Mouse (Mus musculus) adrenal gland (tissue): ENCODE measurements around the gene Psd.

Source experiments
- intact Hi-C: fragments of 180-260 bp; cut with DNase I; formaldehyde crosslinking; loops from one replicate; pipeline ENCODE4 v1.15.1; 2025

Psd gene

DNA sequence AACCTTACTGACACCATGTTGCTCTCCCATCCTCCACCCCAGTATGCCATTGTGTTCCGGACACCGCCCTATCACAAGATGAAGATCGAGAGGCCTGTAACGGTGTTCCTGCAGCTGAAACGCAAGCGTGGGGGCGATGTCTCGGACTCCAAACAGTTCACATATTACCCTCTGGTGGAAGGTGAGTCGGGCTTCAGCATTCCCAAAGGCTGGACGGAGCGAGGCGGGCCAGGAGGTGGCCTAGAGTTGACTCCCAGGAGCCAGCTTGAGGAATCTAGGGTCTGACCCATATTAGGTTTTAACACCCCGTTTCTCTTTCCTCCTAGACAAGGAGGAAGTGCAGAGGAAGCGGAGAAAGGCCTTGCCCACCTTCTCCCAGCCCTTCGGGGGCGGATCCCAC lies 18.7 kb downstream of the Psd start:
- intact Hi-C loops = loop anchor here (5.0 kb wide), 1 partner anchor 171 kb away; no protein-coding TSS in a partner anchor

DNA sequence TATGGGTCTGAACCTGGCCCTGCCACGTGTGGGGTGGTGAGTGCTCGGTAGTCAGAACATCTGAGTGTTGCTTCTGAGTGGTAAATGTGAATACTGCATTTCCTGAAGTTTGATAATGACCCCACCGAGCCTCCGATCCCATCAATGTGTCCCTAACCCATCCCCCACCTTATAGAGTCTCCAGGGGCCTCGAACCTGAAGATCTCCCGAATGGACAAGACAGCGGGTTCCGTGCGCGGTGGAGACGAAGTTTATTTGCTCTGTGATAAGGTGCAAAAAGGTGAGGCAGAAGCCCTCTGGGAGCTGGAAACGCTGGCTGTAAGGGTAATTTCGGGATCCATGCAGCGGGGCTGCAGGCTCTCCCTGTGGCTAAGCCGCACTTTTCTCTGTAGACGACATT lies 19.2 kb downstream of the Psd start:
- intact Hi-C loops = loop anchor here (5.0 kb wide), 1 partner anchor 170 kb away; no protein-coding TSS in a partner anchor

DNA sequence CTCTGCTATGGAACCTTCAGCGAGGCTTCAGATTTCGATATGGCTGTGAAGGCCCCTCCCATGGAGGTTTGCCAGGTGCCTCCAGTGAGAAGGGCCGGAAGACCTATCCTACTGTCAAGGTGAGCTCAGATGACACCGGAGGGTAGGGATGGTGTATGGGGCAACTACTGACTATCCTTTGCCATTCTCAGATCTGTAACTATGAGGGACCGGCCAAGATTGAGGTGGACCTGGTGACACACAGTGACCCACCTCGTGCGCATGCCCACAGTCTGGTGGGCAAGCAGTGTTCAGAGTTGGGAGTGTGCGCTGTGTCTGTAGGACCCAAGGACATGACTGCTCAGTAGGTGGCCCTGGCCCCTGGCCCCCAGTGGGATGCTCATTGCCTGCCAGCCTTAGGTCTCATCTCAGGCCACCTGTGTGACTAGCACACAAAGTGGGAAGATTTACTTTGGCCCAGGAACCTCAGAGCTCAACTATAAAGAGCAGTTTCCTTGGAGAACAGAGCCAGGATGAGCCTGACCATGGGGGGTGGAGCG lies 20.1 kb downstream of the Psd start:
- intact Hi-C loops = loop anchor here (5.0 kb wide), 1 partner anchor 170 kb away; no protein-coding TSS in a partner anchor

DNA sequence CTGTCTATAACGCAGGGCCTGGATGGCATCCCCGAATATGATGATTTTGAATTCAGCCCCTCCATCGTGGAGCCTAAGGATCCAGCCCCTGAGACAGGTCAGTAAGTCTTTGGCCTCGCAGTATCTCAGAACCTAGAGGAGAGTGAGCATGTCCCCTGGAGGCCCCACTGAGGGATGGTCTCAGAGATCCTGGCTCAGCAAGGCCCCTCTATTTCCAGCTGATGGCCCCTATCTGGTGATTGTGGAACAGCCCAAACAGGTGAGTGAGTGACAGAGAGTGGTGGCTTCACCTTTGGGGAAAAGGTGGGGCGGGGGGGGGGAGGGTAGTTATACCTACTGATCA lies 20.7 kb downstream of the Psd start:
- intact Hi-C loops = loop anchor here (5.0 kb wide), 1 partner anchor 169 kb away; no protein-coding TSS in a partner anchor

DNA sequence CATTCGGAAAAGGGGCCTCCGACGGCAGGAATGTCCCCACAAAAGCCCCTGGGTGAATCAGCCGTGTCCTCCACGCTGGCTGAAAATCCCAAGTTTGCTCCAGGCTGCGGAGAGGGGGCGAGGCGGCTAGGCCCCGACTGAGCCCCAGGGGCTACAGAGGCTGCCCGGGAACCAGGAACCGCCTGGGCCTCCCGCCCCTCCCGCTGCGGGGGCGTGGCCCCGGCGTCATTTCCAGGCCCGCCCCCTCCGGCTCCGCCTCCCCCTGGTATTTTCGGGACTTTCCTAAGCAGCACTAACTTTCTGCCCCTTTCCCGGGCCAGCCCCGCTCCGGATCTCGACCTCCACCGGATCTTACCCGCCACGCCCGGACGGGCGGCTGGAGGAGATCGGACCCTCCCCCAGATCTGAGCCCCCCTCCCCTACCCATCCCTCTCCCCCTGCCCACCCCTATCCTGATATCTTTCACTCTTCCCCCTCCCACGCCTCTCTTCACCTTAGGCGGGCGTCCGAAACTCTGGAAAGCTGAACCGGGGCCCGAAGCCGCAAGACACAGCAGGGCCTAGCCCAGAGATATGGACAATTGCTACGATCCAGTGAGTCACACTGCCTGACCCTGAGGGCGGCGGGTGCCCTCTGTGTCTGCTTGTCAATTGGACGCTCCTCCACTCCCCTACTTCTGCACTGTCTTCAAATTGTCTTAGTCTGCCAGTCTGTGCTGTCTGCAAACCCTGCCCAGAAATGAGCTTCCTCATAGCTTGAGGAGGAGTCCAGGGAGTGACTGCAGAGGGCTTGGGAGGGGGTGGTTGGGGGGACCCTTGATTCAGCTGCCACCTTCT lies 21.3 kb downstream of the Psd start:
- intact Hi-C loops = loop anchor here (5.0 kb wide), 1 partner anchor 168 kb away; no protein-coding TSS in a partner anchor

DNA sequence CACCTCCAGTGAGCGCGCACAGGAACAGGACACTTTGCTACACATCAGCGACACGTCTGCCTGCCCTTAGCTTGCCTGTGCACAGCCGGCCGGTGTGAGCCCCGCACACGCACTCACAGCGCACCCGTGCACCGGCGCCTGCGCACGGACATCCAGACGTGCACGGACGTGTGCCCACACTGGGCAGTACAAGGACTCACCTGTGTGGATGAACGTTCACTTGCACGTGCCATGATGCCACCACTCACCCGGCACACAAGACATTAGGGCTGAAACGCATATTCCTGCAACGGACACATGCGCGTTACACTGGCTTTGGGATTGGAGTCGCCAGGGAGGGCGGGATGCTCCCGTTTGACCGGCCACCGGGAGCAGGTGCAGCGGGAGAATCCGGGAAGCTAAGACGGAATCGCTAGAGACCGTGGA lies 22.0 kb downstream of the Psd start:
- intact Hi-C loops = loop anchor here (1.0 to 5.0 kb wide), 3 partner anchors 25 to 168 kb away; no protein-coding TSS in a partner anchor

DNA sequence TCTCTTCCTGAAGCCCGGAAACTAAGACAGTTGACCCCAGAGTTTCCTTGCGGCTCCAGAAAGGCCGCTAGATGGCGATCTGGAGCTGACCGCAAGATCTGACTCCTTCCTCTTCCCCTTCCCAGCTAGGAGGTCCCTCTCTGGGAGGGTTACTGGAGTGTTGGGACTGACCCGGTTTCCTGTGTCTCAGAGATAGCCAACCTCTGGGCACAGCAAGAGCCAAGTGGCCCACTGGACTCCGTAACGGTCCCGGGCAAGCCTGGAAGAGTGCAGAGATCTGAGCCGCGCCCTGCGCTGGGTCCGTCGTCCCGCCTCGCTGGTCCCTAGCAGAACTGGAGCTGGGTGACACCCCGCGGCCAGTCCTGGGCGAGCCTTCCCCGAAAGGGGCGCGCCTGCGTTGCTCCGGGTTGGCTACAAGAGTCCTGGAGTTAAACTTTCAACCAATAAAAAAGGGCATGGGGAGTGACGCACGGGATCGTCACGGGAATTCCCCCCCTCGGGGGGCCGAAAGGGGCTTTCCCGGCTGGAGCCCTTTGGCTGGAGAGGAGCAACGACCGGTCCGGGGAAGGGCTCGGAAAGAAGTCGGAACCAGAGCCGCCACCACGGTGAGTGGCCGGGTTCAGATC lies 22.6 kb downstream of the Psd start, which contains the start of gene Nfkb2:
TSS of gene Nfkb2 (plus strand) at position 105 of the 626 bp plus-strand sequence.
- intact Hi-C loops = loop anchor here (1.0 kb wide), 2 partner anchors 26 to 65 kb away; no protein-coding TSS in a partner anchor

DNA sequence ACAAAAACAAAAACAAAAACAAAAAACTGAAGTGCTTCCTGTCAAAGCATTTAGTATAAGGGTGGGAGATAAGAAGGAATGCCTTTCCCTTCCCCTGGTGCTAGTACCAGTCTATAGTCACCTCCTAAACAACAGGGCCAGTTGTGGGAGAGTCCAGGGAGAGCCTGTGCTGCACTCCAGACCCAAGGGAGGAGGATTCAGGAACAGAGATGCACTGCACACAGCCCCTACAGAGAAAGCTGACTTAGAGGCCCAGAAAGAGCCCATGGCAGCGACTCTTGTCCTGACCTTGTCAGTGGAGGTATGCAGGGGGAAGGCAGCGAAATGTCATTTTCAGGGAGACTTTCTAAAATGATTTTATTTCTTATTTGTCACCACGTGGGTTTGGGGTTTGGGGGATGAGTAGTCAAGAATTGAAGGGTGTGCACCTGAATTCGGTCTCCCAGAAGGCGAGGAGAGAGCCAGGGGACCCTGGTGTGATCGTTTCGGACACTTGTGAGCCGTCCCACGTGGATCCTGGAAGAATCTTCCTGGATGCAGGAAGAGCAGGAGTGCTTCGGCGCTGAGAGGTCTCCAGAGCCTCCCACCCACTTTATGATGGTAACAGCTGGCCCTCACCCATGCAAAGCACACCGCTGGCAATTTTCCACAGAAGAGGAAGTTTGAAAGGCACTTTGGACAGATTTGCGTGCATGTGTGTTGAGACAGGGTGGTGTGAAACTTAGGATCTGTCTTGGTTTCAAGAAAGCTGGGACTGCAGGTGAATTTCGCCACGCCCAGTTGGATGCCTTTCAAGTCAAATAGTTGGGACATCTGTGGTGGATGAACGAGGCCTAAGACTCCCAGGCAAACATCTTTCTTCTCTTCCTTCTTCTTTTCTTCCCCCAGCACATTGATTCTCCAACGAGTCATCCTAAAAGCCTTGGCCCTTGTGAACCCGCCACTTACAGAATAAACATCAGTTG lies 23.4 kb downstream of the Psd start:
- intact Hi-C loops = loop anchor here (1.0 kb wide), 2 partner anchors 27 to 66 kb away; no protein-coding TSS in a partner anchor

DNA sequence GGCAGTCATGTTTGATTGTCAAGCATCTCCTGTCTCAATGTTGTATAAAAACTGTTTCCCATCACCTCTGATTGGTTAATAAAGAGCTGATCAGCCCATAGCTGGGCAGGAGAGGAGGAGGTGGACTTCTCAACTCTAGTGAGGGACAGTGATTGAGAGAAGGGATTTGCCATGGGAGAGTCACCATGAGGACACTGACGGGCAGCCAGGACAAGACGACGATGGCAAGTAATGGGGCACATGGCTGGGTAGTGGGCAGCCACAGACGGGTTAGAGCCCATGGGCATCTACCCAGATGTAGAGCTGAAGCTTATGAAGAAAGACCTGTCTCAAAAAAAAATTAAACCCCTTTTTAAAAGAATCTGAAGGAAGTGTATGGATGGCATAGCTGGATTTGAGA lies 24.4 kb downstream of the Psd start:
- intact Hi-C loops = no loop called here

DNA sequence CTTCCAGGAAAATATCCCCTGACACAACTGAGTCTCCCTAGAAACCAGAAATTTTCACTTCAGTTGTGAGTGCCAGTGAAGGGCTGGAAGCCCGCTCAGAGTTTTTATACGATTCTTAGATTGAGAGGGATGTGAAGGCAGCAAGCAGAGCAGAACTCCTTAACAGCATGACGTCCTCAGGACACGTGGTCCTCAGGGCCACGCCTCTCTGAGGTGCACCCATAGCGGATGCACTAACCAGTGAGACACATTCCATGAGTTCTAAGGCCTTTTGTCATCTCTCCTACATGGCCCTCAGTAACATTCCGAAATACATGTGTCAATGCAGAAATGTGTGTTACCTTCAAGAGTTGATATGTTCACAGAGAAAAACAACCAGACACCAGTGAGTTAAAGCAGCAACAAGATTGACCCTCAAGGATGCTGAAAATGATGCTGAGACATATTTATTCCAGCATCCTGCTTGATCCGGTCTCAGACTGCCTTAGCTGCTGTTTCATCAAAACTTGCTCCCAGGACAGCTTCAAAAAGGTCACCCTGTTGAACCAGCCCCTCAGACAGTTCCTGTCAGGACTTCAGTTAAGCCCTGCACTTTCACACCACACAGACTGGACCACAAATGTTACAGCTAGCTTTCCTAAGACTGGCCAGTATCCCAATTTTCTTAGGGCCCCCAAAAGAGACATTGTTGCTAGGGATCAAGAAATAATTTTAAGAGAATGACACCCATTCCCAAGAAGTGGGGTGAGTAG lies 26.5 kb downstream of the Psd start:
- intact Hi-C loops = no loop called here

DNA sequence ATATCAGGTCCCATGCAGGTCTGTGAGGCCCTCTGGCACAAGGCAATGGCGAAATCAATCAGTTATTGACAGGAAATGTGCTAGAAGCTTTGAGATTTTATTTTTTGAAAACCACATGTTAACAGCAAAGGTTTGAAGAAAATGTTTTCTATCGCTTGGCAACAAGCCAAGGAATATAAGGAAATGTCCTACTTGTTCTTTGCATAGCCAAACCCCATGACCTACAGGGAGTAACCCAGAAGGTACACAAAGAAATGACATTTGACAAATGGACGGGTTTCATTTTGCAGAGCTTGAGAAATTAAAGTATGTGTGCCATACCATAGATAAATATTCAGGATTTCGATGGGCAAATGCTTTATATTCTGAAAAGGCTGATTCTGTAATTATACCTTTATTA lies 30.0 kb downstream of the Psd start:
- intact Hi-C loops = no loop called here

DNA sequence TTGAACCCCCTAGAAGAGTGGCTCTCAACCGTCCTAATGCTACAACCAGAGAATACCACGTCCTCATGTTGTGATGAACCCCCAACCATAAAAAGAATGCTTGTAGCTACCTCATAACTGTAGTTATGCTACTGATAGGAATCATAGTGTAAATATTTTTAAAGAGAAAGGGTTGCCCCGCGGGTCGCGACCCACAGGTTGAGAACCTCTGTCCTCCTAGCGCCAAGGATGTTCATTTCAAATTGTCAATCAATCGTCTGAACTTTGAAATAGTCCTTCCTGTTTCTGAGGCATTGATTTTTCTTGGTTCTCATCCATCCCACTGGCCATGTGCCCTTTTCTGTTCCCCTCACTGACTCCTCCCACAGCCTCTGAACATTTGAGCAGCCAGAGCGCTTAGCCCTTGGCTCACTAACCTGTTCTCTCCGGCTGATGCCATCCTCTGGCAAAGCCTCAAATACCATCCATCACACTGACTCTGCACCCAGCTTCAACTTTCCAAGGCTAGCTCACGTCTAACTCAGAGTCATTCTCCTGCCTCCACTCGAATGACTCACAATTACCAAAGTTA lies 36.3 kb downstream of the Psd start:
- intact Hi-C loops = no loop called here

DNA sequence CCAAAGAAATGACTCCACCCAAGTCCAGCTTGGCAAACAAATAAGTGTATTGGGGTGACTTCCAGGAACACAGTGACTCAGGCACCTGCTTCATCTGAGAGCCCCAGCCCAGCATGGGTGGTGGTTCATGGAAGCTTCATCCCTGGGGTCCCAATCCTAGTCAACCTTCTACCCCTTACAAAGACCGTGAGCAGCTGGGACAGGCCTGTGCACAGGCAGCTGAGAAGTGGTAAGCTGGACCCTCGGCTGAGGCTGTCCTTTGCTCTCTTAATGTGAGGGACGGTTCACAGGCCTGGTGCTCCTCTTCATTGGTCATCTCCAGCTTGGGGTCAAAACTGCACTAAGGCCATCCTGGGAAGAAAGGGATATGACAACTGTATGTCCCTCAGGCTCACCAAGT lies 39.4 kb downstream of the Psd start:
- intact Hi-C loops = no loop called here

DNA sequence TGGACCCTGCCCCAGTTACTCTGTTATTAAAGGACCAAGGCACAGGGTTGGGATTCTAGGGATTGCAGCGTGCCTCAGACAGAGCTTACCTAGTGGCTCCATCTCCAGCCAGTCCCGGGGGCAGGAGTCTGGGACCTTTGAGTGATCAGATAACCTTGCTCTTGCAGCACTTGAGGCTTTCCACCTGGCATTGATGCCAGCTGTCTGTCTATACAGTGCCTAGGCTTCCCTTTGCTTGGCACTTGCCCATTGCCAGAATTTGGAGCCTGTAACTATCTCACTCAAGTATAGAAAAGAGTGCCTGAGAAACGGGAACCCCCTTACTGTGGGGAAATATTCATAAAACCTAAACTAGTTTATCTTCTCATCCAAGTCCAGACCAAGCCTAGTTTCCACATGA lies 40.0 kb downstream of the Psd start:
- intact Hi-C loops = no loop called here

DNA sequence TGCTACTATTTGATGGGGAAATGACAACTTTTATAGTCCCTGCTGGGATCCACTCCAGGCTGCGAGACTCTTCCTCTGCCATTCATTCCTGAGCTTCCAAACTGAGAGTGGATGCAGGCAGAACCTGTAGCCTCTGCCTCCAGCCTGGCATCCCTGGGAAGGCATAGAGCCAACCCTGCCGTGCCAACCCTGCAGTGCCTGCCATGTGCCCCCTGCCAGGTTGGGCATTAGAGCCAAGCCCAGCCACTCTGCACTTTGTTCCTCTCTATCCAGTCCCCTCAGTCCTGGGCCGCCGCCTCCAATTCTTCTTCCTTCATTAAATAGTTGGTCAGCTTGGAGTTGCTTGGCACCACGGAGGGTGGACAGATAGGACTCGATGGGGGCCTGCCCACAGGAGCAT lies 40.9 kb downstream of the Psd start:
- intact Hi-C loops = no loop called here

DNA sequence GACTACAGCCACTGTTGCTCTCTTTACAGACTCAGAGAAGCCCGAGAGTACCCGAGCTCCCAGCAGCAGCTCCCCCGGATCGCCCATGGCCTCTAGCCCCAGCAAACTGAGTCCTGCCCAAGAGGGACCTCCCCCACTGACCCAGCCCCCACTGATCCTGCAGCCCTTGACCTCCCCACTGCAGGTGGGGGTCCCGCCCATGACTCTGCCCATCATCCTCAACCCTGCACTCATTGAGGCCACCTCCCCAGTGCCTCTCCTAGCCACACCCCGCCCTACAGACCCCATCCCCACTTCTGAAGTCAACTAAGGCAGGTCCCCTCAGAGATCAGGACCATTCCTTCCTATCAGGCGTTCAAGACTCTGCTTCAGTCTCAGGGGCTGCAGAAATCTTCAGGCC lies 41.3 kb downstream of the Psd start:
- intact Hi-C loops = no loop called here

DNA sequence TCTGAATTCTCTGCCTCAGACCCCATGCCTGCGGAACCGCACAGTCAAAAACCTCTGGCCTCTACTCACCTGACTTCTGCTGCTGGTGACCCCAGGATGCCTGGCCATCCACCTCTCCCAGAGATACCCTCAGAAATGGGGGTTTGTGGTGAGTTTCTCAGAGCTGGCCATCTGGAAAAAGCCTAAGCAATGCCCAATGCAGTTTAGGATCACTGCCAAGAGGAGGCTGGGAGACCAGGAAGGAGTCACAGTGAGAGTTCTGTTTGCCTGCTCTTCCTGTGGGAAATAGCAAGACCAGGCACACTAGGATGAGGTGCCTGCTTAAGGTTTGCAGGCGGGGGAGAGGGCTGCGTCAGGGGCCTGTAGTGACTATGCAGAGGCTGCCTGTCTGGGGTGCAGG lies 42.3 kb downstream of the Psd start:
- intact Hi-C loops = no loop called here

DNA sequence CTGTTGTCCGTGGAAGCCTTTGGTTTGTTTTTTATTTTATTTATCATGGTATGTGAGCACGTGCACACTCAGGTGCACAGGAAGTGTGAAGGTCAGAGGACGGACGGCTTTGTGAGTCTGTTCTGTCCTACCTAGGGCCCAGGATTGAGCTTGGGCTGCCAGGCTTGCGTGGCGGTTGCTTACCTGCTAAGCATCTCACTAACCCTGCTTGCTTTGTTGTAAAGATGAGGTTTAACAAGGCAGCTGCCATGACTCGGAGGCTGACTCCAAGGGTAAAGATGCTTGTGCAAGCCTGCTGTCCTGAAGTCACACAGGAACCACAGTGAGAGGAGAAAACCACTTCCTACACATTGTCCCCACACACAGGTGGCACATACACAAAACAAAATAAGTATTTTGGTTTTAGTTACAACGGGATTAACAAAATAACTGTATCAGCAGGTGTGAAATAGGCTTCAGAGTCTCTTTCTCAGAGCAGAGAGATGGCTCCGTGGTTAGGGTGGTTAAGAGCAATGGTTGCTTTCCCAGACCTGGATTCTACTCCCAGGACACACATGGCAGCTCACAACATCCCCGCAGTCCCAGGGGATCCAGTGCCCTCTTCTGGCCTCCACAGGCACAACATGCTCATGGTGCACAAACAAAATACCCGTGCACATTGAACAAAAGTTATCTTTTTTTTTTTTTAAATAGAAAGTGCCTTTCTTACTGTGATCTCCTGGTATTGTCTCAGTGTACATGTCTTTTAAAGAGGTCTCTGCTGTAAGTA lies 44.7 kb downstream of the Psd start:
- intact Hi-C loops = no loop called here

DNA sequence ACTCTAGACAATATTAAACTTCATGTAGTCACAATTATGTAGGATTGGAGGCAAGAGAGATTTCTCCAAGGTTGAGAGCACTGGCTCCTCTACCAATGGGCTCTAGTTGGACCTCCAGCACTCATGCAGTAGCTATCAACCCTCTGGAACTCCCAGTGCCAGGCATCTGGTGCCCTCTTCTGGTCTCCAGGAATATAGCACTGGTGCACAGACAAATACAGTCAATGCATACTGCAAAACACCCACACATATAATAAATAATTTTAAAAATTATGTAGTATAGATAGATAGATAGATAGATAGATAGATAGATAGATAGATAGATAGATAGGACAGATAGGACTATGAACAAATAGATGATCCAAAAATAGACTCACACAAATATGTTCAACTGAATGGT lies 51.6 kb downstream of the Psd start:
- intact Hi-C loops = no loop called here
